Mouse (Mus musculus) lung, adult 2 months (tissue): ENCODE data around the gene Cadm4. TPM values are rescaled to one million over a fixed set of nuclear protein-coding genes. Genes with fewer than 3 reads are reported as not detected.

ENCODE experiments used
- DNase-seq: peaks from one replicate; pipeline ENCODE4 v3.0.0; 2022
- H3K4me1 ChIP-seq: fragments of 200-500 bp; 2 replicates; pipeline ENCODE4 v1.6.1; 2011; ENCODE audit warnings: low read length; ENCODE audit not compliant: control insufficient read depth, insufficient read depth
- H3K4me3 ChIP-seq: fragments of 200-500 bp; replicated peaks from 2 replicates; pipeline ENCODE3; 2011; ENCODE audit warnings: low read depth, mild to moderate bottlenecking, control low read depth, low read length; ENCODE audit errors: extremely low read depth
- CTCF ChIP-seq: fragments of 200-500 bp; IDR thresholded peaks from 2 replicates; pipeline ENCODE4 v1.5.1; 2011; ENCODE audit warnings: mild to moderate bottlenecking, low read length, control low read depth; ENCODE audit not compliant: insufficient read depth
- POLR2A ChIP-seq: fragments of 200-500 bp; IDR thresholded peaks from 2 replicates; pipeline ENCODE4 v1.6.1; 2011; ENCODE audit warnings: low read depth, mild to moderate bottlenecking, control low read depth, low read length, borderline replicate concordance; ENCODE audit errors: extremely low read depth
- WGBS: fragments of 180-500 bp; shearing (Covaris S2); methylation state at CpG from one replicate; pipeline ENCODE4 v1.1.7; 2018; 5-methylcytosine and 5-hydroxymethylcytosine counted together
- polyA plus RNA-seq: library from polyadenylated mRNA; depleted of rRNA; stranded (reverse); fragments of >200 nt; gene quantifications from 2 replicates; pipeline ENCODE4 v1.2.3, GENCODE M21; 2012

Gene Cadm4
- polyA plus RNA-seq, 1 experiment = 18.6 TPM

DNA sequence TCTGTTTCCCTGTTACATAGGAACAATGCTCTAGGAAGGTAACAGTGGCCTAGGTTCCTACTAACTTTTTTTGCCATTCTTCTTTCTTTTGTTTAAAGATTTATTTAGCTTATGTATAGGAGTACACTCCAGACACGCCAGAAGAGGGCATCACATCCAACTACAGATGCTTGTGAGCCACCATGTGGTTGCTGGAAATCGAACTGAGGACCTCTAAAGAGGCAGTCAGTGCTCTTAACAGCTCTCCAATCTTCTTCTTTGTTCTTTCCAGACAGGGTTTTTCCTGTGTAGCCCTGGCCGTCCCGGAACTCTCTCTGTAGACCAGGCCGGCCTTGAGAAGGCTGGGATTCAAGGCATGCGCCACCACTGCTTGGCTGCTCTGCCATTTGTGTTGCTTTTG, 43.2 kb downstream of the Cadm4 start:
- WGBS = 72% methylated on average over 6 of the region's 6 CpGs
- H3K4me1 ChIP-seq = no peaks in the 10 kb centered on the region
- H3K4me3 ChIP-seq = no peak overlapping the region
- no peak for DNase-seq
- TF ChIP-seq CTCF (no peak), POLR2A (no peak)

GRCm38 (mm10) chr7:24525686-24526420, 44.0 kb downstream of the Cadm4 start:
- WGBS = 71% methylated on average over 12 of the region's 12 CpGs
- DNase-seq = no peak
- no peak for TF ChIP-seq CTCF
- TF ChIP-seq POLR2A = no peak
- Histone ChIP-seq H3K4me1 (no peaks in the 10 kb centered on the region), H3K4me3 (no peak overlapping the region)

GRCm38 (mm10) chr7:24528861-24529260, 47.0 kb downstream of the Cadm4 start:
- no peak for DNase-seq
- TF ChIP-seq POLR2A (no peak), CTCF (no peak)
- peaks cover 4% of the 10 kb centered on the region; the same call in 1 of the 2 replicates for H3K4me1 ChIP-seq
- 92% methylated on average over 11 of the region's 11 CpGs for WGBS
- no peak overlapping the region for H3K4me3 ChIP-seq

GRCm38 (mm10) chr7:24529580-24529979, 47.8 kb downstream of the Cadm4 start:
- 46% methylated on average over 11 of the region's 11 CpGs for WGBS
- TF ChIP-seq POLR2A = no peak
- no peak for TF ChIP-seq CTCF
- DNase-seq = no peak

GRCm38 (mm10) chr7:24530062-24530931, 48.5 kb downstream of the Cadm4 start, which contains the start of gene Irgq:
Irgq (plus strand) TSS chr7:24530689.
- WGBS = under 1% methylated on average over 44 of the region's 44 CpGs

More at GRCm38 (mm10) chr7:24529580-24529979, 47.8 kb downstream of the Cadm4 start:
- H3K4me3 ChIP-seq = peak overlapping the region; percentile 82
- peaks cover 4% of the 10 kb centered on the region; the same call in 1 of the 2 replicates for H3K4me1 ChIP-seq

GRCm38 (mm10) chr7:24531211-24531971, 49.6 kb downstream of the Cadm4 start:
- H3K4me1 ChIP-seq = peaks cover 4% of the 10 kb centered on the region; the same call in 1 of the 2 replicates
- 1% methylated on average over 43 of the region's 43 CpGs for WGBS
- TF ChIP-seq CTCF = peak; percentile 59
- TF ChIP-seq POLR2A = no peak
- peak; percentile 75 for DNase-seq
- H3K4me3 ChIP-seq = peak overlapping the region; percentile 75

More at GRCm38 (mm10) chr7:24530062-24530931, 48.5 kb downstream of the Cadm4 start, which contains the start of gene Irgq:
- H3K4me1 ChIP-seq = peaks cover 4% of the 10 kb centered on the region; the same call in 1 of the 2 replicates
- DNase-seq = peak; percentile 98
- peak; percentile 37; the same call in 1 of the 2 replicates for TF ChIP-seq POLR2A
- no peak for TF ChIP-seq CTCF
- peak within 1 kb of the TSS; percentile 82 for H3K4me3 ChIP-seq

DNA sequence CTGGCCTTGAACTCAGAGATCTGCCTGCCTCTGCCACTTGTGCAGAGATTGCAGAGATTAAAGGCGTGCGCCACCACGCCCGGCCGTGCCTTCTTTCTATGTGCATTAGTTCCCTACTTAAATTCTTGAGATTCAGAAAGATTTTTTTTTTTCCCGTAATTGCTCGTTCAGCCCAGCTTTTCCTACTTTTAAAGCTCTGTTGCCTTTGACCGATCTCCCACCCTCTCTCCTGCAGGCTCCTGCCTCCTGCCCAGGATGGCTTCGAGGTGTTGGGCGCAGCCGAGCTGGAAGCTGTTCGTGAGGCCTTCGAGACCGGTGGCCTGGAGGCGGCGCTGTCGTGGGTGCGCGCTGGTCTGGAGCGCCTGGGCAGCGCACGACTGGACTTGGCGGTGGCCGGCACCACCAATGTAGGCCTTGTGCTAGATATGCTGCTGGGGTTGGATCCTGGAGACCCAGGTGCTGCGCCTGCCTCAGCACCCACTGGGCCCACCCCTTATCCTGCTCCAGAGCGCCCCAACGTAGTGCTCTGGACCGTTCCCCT, 51.3 kb downstream of the Cadm4 start:
- no peak for DNase-seq
- H3K4me3 ChIP-seq = no peak overlapping the region
- 90% methylated on average over 28 of the region's 28 CpGs for WGBS
- TF ChIP-seq POLR2A = no peak
- H3K4me1 ChIP-seq = peaks cover 4% of the 10 kb centered on the region; the same call in 1 of the 2 replicates

- Histone ChIP-seq H3K4me1 (peaks cover 4% of the 10 kb centered on the region; the same call in 1 of the 2 replicates), H3K4me3 (no peak overlapping the region)
- TF ChIP-seq POLR2A (no peak), CTCF (no peak)
- 71% methylated on average over 41 of the region's 42 CpGs for WGBS
- no peak for DNase-seq
Observed at GRCm38 (mm10) chr7:24533806-24534205, 52.0 kb downstream of the Cadm4 start.
